Mouse (Mus musculus): ENCODE data around the gene Nckap5l. TPM values are rescaled to one million over a fixed set of nuclear protein-coding genes. Genes with fewer than 3 reads are reported as not detected.
"Not testable (repeated sequence)": the region's sequence is repeated elsewhere in the genome, so short reads cannot be mapped to it uniquely, and the experiment has no call there.

Nckap5l gene
- total RNA-seq, 2 experiments from 2014 or later: 3.1 to 4.8 TPM

DNA sequence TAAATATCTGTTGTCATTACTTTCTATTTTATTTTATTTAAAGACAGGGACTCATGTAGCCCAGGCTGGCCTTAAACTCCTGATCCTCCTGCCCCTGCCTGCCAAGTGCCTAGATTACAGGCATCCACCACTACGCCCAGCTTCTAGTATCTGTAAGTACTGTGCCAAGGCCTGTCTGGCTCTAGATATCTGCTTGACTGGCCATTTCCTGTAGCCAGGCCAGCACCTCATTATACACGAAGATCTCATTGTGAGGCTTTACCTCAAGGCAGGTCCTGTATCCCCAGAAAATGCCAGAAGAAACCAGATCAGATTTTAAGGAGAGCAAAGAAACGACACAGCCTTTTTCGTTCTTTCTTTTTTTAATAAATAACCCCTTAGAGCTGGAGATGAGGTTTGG lies 12.2 kb upstream of the Nckap5l start:
- DNase-seq: no peak

DNA sequence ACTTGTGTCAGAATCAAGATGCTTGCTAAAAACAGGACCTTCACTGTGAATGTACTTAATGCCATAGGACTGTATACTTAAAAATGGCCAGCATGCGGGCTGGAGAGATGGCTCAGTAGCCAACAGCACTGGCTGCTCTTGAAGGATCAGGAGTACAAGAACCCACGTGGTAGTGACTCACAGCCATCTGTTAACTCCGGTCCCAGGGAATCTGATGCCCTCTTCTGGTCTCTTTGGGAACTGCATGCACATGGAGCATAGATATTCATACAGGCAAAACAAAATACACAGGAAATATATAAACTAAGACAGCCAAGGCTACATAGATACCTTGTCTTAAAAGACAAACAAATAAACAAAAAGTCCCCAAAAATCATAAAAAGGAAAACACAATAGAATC lies 11.5 kb upstream of the Nckap5l start:
- DNase-seq: peak; percentile 64

GRCm38 (mm10) chr15:99463194-99463593 lies 5.6 kb upstream of the Nckap5l start:
- no peak for DNase-seq

DNA sequence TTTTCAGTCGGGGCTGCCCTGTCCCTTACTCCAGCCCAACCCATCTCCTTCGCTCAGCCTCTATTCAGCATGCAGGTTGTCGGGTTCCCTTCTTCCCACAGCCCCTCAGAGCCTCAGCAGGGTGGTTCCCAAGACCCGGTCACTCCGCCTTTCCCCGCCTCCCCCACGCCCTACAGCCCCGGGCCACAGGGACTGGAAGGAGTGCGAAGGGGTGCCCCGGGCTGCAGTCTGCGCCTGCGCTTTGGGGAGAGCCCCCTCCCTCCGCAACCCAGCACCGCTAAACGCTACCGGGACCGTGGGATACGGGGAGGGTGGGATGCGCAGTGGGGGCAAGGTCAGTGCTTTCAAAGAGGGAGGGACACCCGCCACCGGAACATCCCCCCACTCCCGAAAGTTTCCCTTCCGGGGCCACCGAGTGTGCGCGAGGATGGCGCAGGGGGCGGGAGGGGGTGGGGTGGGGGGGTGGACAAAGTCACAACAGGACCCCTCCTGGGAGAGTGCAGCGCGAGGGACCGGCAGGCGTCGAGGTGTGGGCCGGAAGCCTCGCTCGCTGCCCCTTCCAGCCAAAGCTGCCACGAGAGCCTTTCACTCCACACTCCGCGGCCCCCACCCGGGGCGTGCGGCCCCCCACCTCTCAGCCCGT lies 464 bp downstream of the Nckap5l start:
- DNase-seq: peak; percentile 74

GRCm38 (mm10) chr15:99456338-99456962 lies 1.1 kb downstream of the Nckap5l start:
- DNase-seq: no peak

DNA sequence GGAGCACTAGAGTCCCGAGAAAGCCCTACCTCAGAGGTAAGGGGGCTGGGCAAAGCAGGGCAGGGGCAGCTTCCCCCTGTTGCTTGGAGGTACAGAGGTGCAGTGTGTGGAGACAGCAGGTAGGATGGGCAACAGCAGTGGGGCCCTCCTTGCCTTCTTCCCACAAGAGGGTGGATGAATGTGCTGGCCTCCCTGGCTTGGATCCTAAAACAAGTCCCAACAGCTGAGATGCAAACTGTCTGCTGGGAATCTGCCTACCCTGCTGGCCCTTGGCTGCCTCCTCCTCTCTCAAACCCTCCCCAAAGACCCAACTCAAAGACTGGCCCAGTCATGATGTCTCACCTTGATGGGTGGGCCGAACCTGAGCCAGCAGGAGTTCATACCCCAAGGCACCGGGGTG lies 2.1 kb downstream of the Nckap5l start:
- no peak for DNase-seq

GRCm38 (mm10) chr15:99454585-99455279 lies 2.8 kb downstream of the Nckap5l start:
- no peak for DNase-seq

DNA sequence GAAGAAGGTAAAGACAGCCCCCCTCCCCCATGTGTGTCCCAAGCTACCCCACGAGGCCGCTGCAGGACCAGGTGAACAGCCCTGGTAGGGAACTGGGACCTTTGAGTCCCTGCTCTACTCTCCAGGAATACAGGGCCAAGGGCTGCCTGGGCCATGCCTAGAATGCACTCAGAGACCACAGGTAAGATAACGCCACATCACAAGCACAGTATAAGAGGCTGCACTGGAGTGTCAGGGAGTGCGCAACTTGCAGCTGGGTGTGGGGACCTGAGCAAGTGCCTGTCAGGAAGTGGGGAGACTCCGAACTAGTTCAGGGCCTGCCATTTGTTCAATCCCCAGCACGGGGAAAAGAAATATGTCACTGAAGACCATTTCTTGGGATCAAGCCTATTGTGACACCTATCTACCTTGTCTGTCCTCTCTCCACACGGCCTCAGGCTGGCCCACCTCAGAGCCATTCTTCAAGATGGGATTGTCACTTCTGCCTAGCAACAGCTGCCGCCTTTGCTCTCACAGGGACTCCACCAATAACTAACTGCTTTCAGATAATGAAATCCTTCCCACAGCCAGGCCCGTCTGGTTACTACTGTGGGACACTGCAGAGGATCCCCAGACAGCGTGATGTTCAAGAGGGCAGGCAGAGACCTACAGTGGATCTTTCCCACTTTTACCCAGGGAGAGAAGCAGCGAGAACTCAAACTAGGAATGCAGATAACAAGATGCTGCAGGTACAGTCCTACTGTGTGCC lies 4.2 kb downstream of the Nckap5l start:
- no peak for DNase-seq

GRCm38 (mm10) chr15:99449751-99450280 lies 7.7 kb downstream of the Nckap5l start:
- DNase-seq: no peak

- DNase-seq: peak; percentile 57
Measured at GRCm38 (mm10) chr15:99449131-99449750, 8.3 kb downstream of the Nckap5l start.

DNA sequence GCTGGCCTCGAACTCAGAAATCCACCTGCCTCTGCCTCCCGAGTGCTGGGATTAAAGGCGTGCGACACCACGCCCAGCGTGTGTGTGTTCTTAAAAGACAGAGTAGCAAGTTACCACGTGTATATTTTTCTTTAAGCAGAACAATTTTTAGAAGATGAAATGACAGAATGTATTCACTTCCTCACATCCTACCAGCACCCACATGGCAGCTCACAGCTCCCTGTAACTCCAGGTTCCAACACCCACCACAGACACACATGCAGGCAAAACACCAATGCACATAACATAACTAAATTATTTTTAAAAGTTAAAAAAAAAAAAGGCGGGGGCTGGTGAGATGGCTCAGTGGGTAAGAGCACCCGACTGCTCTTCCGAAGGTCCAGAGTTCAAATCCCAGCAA lies 11.4 kb downstream of the Nckap5l start:
- not testable (repeated sequence) for DNase-seq

- DNase-seq: no peak
Measured at GRCm38 (mm10) chr15:99445567-99445966, 12.0 kb downstream of the Nckap5l start.

DNA sequence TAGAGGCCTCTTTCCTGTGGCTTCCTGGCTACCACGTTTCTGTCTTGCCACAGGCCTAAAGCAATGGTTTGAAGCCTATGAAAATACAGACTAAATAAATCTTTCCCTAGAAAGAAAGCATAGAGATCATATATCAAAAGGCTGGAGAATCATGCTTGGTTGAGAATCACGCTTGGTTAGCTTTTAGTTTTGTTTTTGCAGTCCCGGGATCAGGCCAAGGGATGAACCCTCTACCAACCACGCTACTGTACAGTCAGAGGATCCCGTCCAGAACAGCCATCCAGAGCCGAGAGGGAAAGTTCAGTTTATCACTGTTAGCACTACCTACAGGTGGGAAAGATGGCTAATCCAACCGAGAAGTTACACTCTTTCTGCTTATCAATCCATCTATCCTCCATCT lies 15.2 kb downstream of the Nckap5l start:
- no peak for DNase-seq

GRCm38 (mm10) chr15:99440816-99441457 lies 16.6 kb downstream of the Nckap5l start:
- DNase-seq: no peak

- peak; percentile 72 for DNase-seq
Measured at GRCm38 (mm10) chr15:99440112-99440815, 17.3 kb downstream of the Nckap5l start.

GRCm38 (mm10) chr15:99438966-99439698 lies 18.4 kb downstream of the Nckap5l start:
- DNase-seq: no peak

DNA sequence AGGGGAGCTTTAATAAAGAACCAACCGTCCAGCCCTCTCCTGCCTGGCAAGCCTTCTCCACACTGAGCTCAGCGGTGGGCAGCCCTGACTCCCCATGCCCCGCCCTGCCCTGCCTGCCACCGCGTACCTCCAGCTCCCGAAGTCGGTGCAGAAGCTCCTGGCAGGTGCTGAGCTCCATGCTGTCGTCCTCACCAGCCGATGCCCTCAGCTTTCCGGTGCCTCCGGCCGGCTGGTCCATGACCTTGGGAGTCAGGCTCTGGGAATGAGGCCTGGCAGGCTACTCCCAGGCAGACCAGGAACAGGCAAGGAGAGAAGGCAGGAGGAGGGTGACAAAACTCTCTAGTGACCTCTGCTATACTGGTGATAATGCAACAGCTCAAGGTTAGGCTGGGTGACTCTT lies 23.6 kb downstream of the Nckap5l start:
- DNase-seq: no peak

DNA sequence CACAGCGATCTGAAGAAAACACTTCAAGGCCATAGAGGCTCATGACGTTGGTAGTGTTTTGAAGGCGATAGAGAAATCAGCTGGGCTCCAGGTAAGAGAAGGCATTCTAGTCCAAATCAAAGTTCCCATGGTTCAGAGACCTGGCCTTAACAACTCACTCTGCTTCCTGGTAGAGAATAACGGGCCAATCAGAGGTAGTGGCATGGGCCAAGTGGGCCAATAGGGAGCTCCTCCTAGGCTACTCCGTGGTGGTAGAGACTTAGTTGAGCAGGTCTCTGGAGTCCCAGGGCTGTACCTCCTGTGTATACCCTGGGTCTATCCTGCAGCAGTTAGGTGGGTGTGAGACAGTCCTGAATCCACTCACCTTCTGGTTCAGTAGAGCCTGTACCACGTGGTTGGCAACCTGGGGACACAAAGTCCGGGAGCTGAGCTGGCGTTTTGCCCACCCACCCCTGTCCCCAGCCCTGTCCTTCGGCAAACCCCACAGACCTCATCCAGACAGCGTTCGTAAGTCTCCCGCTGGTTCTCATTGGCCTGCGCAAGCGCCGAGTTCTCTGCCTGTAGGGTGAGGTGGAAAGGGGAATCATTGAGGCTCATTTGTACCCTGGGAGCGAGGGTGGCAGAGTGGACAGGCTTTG lies 24.3 kb downstream of the Nckap5l start:
- no peak for DNase-seq

DNA sequence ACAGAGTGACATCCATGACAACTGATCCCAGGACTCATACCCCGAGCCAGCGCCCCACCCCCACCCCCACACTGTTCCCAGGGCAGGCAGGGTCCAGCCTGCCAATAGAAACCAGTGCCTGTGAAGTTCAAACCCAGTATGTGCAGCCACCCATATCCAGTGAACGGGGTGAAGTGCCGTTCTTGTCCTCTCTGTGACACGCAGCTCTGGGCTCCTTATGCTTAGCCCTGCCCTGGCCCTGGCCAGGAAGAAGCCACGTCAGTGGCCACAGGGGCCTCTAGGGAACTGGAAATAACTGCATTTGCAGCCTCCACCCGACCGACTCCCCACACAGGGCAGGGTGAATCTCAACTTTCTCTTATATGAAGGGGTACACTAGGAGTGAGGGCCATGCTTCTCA lies 25.6 kb downstream of the Nckap5l start:
- DNase-seq: peak; percentile 48

DNA sequence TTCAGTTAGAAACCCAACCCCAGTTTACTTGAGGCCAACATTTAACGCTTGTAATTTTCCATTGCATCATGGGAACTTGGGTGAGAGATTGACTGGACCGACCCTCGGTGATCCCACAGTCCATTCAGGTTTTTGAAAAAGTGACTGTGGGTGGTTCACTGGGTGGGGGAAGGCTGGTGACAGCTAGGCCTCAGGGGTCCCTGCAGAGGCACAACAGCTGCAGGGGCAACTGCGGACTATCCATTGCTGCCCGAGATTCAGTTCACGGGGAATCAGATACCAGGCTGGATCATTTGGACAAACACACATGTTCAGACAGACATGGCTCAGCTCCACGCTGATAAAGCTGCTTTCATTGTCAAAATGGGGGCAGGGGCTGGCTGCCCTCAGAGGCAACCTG lies 26.0 kb downstream of the Nckap5l start:
- no peak for DNase-seq

All from gastrocnemius, postnatal 25 days (tissue).